Mouse (Mus musculus): ENCODE data around the gene Psma7. TPM values are rescaled to one million over a fixed set of nuclear protein-coding genes. Genes with fewer than 3 reads are reported as not detected.

The Psma7 gene
- total and polyA plus RNA-seq, 2 experiments from 2014 or later: 163 to 457 TPM

- WGBS: 86% methylated on average over 14 of the region's 14 CpGs
- H3K4me2 ChIP-seq (ENCODE audit: low read depth, low read length): no peak overlapping the region
- H3K9me3 ChIP-seq (replicated peaks; ENCODE audit: control insufficient read depth, low read length): no peaks in the 10 kb centered on the region
- no peak overlapping the region for H3K4me3 ChIP-seq (ENCODE audit: low read depth, low read length)
- DNase-seq (ENCODE audit: low spot score) (no peak), ATAC-seq (ENCODE audit: insufficient read depth, low read depth) (no peak)
- peaks cover 15% of the 10 kb centered on the region for H3K36me3 ChIP-seq (replicated peaks; ENCODE audit: control insufficient read depth, insufficient read depth, low read length)
- no peak overlapping the region for H3K9ac ChIP-seq (replicated peaks; ENCODE audit: low read depth, low read length)
- no peaks in the 10 kb centered on the region for H3K27me3 ChIP-seq (ENCODE audit: control insufficient read depth, insufficient read depth, low read length)
- no peak for TF ChIP-seq EP300 (IDR thresholded peaks at IDR 0.05; ENCODE audit: low read depth)
- peak; percentile 46 for TF ChIP-seq CTCF (IDR thresholded peaks at IDR 0.05; ENCODE audit: low read depth)
- no peak overlapping the region for H3K27ac ChIP-seq (ENCODE audit: low read depth)
- H3K4me1 ChIP-seq (ENCODE audit: control insufficient read depth, insufficient read depth): no peaks in the 10 kb centered on the region
Measured at GRCm38 (mm10) chr2:180051986-180052733, 9.9 kb upstream of the Psma7 start.

- WGBS: 22% methylated on average over 5 of the region's 5 CpGs
- Histone ChIP-seq H3K4me3 (ENCODE audit: low read depth, low read length) (no peak overlapping the region), H3K9ac (replicated peaks; ENCODE audit: low read depth, low read length) (no peak overlapping the region), H3K4me2 (ENCODE audit: low read depth, low read length) (no peak overlapping the region), H3K36me3 (replicated peaks; ENCODE audit: control insufficient read depth, insufficient read depth, low read length) (peaks cover 5% of the 10 kb centered on the region), H3K4me1 (ENCODE audit: control insufficient read depth, insufficient read depth) (no peaks in the 10 kb centered on the region), H3K27me3 (ENCODE audit: control insufficient read depth, insufficient read depth, low read length) (no peaks in the 10 kb centered on the region), H3K27ac (ENCODE audit: low read depth) (no peak overlapping the region), H3K9me3 (replicated peaks; ENCODE audit: control insufficient read depth, low read length) (no peaks in the 10 kb centered on the region)
- ATAC-seq (ENCODE audit: insufficient read depth, low read depth): peak; percentile 45; the same call in 1 of the 2 replicates
- TF ChIP-seq CTCF (IDR thresholded peaks at IDR 0.05; ENCODE audit: low read depth) (peak; percentile 90), EP300 (IDR thresholded peaks at IDR 0.05; ENCODE audit: low read depth) (no peak)
- DNase-seq (ENCODE audit: low spot score): peak; percentile 69
Measured at GRCm38 (mm10) chr2:180050986-180051385, 8.8 kb upstream of the Psma7 start.

DNA sequence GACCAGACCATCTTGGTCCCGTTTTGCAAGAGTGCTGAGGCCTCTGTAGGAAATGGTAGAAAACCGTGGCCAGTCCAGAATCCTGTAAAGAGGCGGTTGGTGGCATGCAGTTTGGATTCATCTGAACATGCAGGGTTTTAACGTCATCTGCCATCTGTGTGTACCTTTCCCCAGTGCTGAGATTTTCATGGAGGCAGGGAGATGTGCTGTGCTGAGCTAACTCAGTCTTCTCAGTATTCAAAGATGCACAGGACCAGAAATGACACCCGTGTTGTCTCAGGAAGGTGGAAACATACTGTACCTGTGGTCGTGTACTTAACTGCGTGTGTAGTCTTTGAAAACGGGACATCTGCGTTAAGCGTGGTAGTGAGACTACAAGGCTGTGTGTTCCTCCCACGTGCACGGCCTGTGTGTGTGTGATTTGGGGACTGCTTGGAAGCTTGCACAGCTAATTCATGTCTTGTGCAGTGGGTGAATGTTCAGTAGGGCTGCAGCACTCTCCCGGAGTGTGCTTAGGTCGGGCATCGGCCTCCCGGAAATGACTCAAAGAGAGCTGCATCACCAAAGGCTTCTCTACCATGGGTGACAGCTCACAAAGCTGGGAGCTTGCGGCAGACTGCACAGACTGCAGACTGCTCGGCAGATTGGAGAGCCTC lies 5.9 kb upstream of the Psma7 start:
- ATAC-seq (ENCODE audit: insufficient read depth, low read depth) (no peak), DNase-seq (ENCODE audit: low spot score) (no peak)
- Histone ChIP-seq H3K4me1 (ENCODE audit: control insufficient read depth, insufficient read depth) (peaks cover 4% of the 10 kb centered on the region; the same call in 1 of the 2 replicates), H3K27me3 (ENCODE audit: control insufficient read depth, insufficient read depth, low read length) (no peaks in the 10 kb centered on the region), H3K9me3 (replicated peaks; ENCODE audit: control insufficient read depth, low read length) (no peaks in the 10 kb centered on the region), H3K27ac (ENCODE audit: low read depth) (no peak overlapping the region), H3K9ac (replicated peaks; ENCODE audit: low read depth, low read length) (no peak overlapping the region), H3K4me3 (ENCODE audit: low read depth, low read length) (no peak overlapping the region), H3K4me2 (ENCODE audit: low read depth, low read length) (no peak overlapping the region), H3K36me3 (replicated peaks; ENCODE audit: control insufficient read depth, insufficient read depth, low read length) (no peaks in the 10 kb centered on the region)
- WGBS: 89% methylated on average over 18 of the region's 18 CpGs
- no peak for TF ChIP-seq EP300 (IDR thresholded peaks at IDR 0.05; ENCODE audit: low read depth)
- TF ChIP-seq CTCF (IDR thresholded peaks at IDR 0.05; ENCODE audit: low read depth): no peak

DNA sequence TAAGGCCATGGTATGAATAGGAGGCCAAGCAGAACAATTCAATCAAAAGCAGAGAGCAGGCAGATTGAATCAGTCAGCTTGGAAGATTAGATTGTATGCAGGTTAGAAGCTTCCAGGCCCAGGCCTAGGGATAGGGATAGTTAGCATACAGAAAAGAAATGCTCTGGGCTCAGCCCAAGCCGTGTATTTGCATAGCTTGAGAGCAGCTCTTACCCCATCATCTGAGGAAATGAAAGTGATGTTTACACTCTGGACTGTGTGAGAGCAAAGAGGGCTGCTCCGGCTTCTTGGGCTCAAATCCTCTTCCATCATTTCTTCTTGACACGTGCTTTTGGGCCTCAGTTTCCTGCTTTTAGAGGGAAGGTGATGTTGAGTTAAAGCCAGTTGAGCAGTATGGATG lies 5.3 kb upstream of the Psma7 start:
- ATAC-seq (ENCODE audit: insufficient read depth, low read depth): no peak
- Histone ChIP-seq H3K4me2 (ENCODE audit: low read depth, low read length) (no peak overlapping the region), H3K27me3 (ENCODE audit: control insufficient read depth, insufficient read depth, low read length) (no peaks in the 10 kb centered on the region), H3K9ac (replicated peaks; ENCODE audit: low read depth, low read length) (no peak overlapping the region), H3K27ac (ENCODE audit: low read depth) (no peak overlapping the region), H3K36me3 (replicated peaks; ENCODE audit: control insufficient read depth, insufficient read depth, low read length) (no peaks in the 10 kb centered on the region), H3K4me3 (ENCODE audit: low read depth, low read length) (no peak overlapping the region), H3K9me3 (replicated peaks; ENCODE audit: control insufficient read depth, low read length) (no peaks in the 10 kb centered on the region), H3K4me1 (ENCODE audit: control insufficient read depth, insufficient read depth) (peaks cover 4% of the 10 kb centered on the region; the same call in 1 of the 2 replicates)
- DNase-seq (ENCODE audit: low spot score): no peak
- TF ChIP-seq EP300 (IDR thresholded peaks at IDR 0.05; ENCODE audit: low read depth): no peak
- TF ChIP-seq CTCF (IDR thresholded peaks at IDR 0.05; ENCODE audit: low read depth): no peak
- WGBS: 80% methylated on average over 3 of the region's 3 CpGs

DNA sequence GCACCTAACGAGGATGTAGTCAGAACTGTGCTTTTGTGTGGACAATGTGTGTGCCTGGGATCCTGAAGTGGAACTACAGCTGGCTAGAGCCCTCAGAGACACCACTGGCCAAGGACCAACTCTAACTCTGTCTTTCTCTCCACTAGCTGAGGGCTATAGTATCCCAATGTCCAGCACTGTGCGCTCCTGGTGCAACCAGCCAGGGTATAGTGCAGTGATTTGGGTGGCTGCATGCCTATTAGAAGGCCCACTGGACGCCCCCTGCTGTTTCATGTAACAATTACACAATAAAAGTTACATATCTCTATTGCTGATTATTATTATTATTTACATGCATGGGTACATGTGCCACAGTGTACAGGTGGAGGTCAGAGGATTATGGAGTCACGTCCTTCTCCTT lies 3.0 kb upstream of the Psma7 start:
- no peak overlapping the region for H3K4me2 ChIP-seq (ENCODE audit: low read depth, low read length)
- H3K27ac ChIP-seq (ENCODE audit: low read depth): no peak overlapping the region
- H3K9me3 ChIP-seq (replicated peaks; ENCODE audit: control insufficient read depth, low read length): no peaks in the 10 kb centered on the region
- no peak for ATAC-seq (ENCODE audit: insufficient read depth, low read depth)
- DNase-seq (ENCODE audit: low spot score): peak; percentile 49
- H3K27me3 ChIP-seq (ENCODE audit: control insufficient read depth, insufficient read depth, low read length): no peaks in the 10 kb centered on the region
- no peaks in the 10 kb centered on the region for H3K36me3 ChIP-seq (replicated peaks; ENCODE audit: control insufficient read depth, insufficient read depth, low read length)
- no peak overlapping the region for H3K4me3 ChIP-seq (ENCODE audit: low read depth, low read length)
- no peak for TF ChIP-seq EP300 (IDR thresholded peaks at IDR 0.05; ENCODE audit: low read depth)
- peak; percentile 68 for TF ChIP-seq CTCF (IDR thresholded peaks at IDR 0.05; ENCODE audit: low read depth)
- peaks cover 12% of the 10 kb centered on the region; the same call in 1 of the 2 replicates for H3K4me1 ChIP-seq (ENCODE audit: control insufficient read depth, insufficient read depth)
- H3K9ac ChIP-seq (replicated peaks; ENCODE audit: low read depth, low read length): no peak overlapping the region
- WGBS: 43% methylated on average over 4 of the region's 4 CpGs

Measured in heart, postnatal 0 days (tissue).